In the genomic region with DNA sequence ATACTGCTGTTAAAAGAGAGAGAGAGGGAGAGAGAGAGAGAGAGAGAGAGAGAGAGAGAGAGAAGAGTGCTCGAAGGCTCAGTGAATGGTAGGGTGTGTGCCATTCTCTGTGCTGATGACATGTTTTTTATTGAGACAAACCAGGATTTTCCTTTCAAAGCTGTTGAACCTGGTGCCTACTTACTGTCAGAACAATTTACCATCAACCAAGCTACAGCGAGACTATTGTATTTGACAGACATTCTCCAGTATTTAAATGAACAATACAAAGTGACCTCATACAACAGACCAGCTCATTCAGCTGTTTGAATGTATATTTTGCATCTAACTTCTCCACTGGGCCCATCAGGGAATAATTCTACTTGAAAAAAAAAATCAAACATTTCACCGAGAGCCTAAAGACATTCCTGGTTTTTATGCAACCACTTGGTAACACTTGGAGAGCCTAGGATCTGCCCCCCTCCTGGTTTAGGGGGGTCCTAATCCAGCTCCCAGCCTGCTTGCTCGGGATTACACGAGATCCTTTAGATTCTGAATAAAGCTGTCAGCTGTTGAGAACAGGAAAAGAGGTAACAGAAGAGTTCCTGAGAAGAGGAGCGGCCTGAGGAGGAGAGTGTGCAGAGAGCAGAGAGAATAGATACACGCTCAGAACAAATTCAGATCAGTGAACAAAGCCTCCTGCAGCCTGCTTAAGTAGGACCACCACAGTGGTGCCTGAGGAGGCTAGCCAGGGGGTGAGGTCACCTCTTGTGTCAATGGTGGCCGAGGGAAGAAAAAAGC, we compare ENCODE assay signal across 10 mouse cellular contexts.
A peak's percentile ranks its signal among the peaks of the same experiment; 100 is the strongest.
DNase-seq lines count a peak whose midpoint lies in the region; ATAC-seq and TF ChIP-seq lines count a peak whose summit lies in the region.
"Had no signal": no experiment of that assay in that cellular context is flagged by ENCODE, and none has a peak within 500 bp of the region (broad histone marks: within the 10 kb centered on the region; RNA-seq: fewer than 3 reads in every experiment).

No protein-coding gene starts in this region.

- no peak for DNase-seq in lung, embryonic 14.5 days
- DNase-seq in lung, postnatal 10 days, result no peak
- no peak for DNase-seq in hindbrain, postnatal 0 days (ENCODE audit: low spot score)
- DNase-seq in retina, postnatal 1 day, result peak; percentile 94
- no peak for DNase-seq in cerebellum, adult 18-20 months
- no peak for DNase-seq in right cerebral cortex, postnatal 10 days (ENCODE audit: low spot score in 2 of 2)
- no peak for DNase-seq in MN1 (ENCODE audit: low spot score)
- DNase-seq: kidney, postnatal 14 days; right cerebral cortex, postnatal 4 days had no signal

- H3K9ac ChIP-seq in lung, embryonic 14.5 days, result no peak overlapping the region; the same call in 1 of the 2 replicates
- H3K9ac ChIP-seq in embryonic facial prominence, embryonic 15.5 days, result no peak overlapping the region
- no peak overlapping the region for H3K9ac ChIP-seq in hindbrain, postnatal 0 days (replicated peaks; ENCODE audit: low read length)

- no peak overlapping the region for H3K27ac ChIP-seq in lung, embryonic 14.5 days (ENCODE audit: low read depth)
- no peak overlapping the region for H3K27ac ChIP-seq in embryonic facial prominence, embryonic 15.5 days (replicated peaks)
- H3K27ac ChIP-seq in hindbrain, postnatal 0 days, result no peak overlapping the region

- 40% methylated on average over 8 of the region's 8 CpGs for WGBS in lung, embryonic 14.5 days
- WGBS in embryonic facial prominence, embryonic 15.5 days, result 26% methylated on average over 8 of the region's 8 CpGs
- WGBS in hindbrain, postnatal 0 days, result 22% methylated on average over 8 of the region's 8 CpGs

- no peaks in the 10 kb centered on the region for H3K36me3 ChIP-seq in lung, embryonic 14.5 days (ENCODE audit: insufficient read depth)
- H3K36me3 ChIP-seq in embryonic facial prominence, embryonic 15.5 days, result no peaks in the 10 kb centered on the region
- no peaks in the 10 kb centered on the region for H3K36me3 ChIP-seq in hindbrain, postnatal 0 days (ENCODE audit: insufficient read depth, low read length)

- TF ChIP-seq CTCF in lung, embryonic 14.5 days (IDR thresholded peaks at IDR 0.05; ENCODE audit: low read depth), result no peak
- no peak for TF ChIP-seq CTCF in hindbrain, postnatal 0 days (IDR thresholded peaks at IDR 0.05; ENCODE audit: low read depth)

- H3K27me3 ChIP-seq in lung, embryonic 14.5 days (ENCODE audit: insufficient read depth, low read length), result no peaks in the 10 kb centered on the region
- H3K27me3 ChIP-seq in embryonic facial prominence, embryonic 15.5 days, result no peaks in the 10 kb centered on the region
- H3K27me3 ChIP-seq in hindbrain, postnatal 0 days (ENCODE audit: insufficient read depth, low read length), result no peaks in the 10 kb centered on the region

- no peaks in the 10 kb centered on the region for H3K4me1 ChIP-seq in lung, embryonic 14.5 days (ENCODE audit: insufficient read depth)
- H3K4me1 ChIP-seq in embryonic facial prominence, embryonic 15.5 days, result no peaks in the 10 kb centered on the region; the same call in 1 of the 2 replicates
- 0 out of 2 replicates have a peak, but pooled peaks cover 3% of the 10 kb centered on the region for H3K4me1 ChIP-seq in hindbrain, postnatal 0 days (ENCODE audit: insufficient read depth, low read length)

- H3K4me3 ChIP-seq in lung, embryonic 14.5 days (ENCODE audit: low read depth, low read length), result no peak overlapping the region
- H3K4me3 ChIP-seq in embryonic facial prominence, embryonic 15.5 days (replicated peaks), result 0 out of 2 replicates have a peak overlapping the region, but pooled peaks have one; percentile 5
- H3K4me3 ChIP-seq in hindbrain, postnatal 0 days (ENCODE audit: low read length), result no peak overlapping the region

- H3K4me2 ChIP-seq in lung, embryonic 14.5 days, result no peak overlapping the region
- H3K4me2 ChIP-seq in embryonic facial prominence, embryonic 15.5 days (replicated peaks), result peak overlapping the region; percentile 19; the same call in 1 of the 2 replicates
- peak overlapping the region; percentile 39 for H3K4me2 ChIP-seq in hindbrain, postnatal 0 days (ENCODE audit: low read depth, low read length)

- no peaks in the 10 kb centered on the region for H3K9me3 ChIP-seq in lung, embryonic 14.5 days (ENCODE audit: low read depth, low read length)
- H3K9me3 ChIP-seq in embryonic facial prominence, embryonic 15.5 days (replicated peaks), result no peaks in the 10 kb centered on the region
- H3K9me3 ChIP-seq in hindbrain, postnatal 0 days (ENCODE audit: low read length), result no peaks in the 10 kb centered on the region

- ATAC-seq in lung, embryonic 14.5 days (ENCODE audit: insufficient read depth), result 0 out of 2 replicates have a peak, but pooled peaks have one; percentile 24
- no peak for ATAC-seq in embryonic facial prominence, embryonic 15.5 days (ENCODE audit: insufficient number of reproducible peaks, low FRiP score, low TSS enrichment, low read depth)
- ATAC-seq in hindbrain, postnatal 0 days, result peak; percentile 40; the same call in 1 of the 2 replicates
